Mouse (Mus musculus): ENCODE data around the gene Adora2b. TPM values are rescaled to one million over a fixed set of nuclear protein-coding genes. Genes with fewer than 3 reads are reported as not detected.

The Adora2b gene
- total and polyA plus RNA-seq, 3 experiments = 2.2 to 3.2 TPM; not detected in 1

- TF ChIP-seq NELFE (IDR thresholded peaks at IDR 0.05; ENCODE audit: low read depth, low read length) (no peak), MAX (IDR thresholded peaks at IDR 0.05; ENCODE audit: low read length) (peak; percentile 81), ZKSCAN1 (IDR thresholded peaks at IDR 0.05; ENCODE audit: low read depth, low read length) (no peak), ETS1 (IDR thresholded peaks at IDR 0.05; ENCODE audit: low read depth, low read length) (peak; percentile 63; the same call in 1 of the 2 replicates), CHD1 (IDR thresholded peaks at IDR 0.05; ENCODE audit: low read depth, low read length) (no peak), MAFK (IDR thresholded peaks at IDR 0.05; ENCODE audit: borderline replicate concordance, low read depth, low read length) (no peak), USF2 (IDR thresholded peaks at IDR 0.05; ENCODE audit: borderline replicate concordance in 1 of 2, insufficient read depth in 1 of 2, low read depth in 1 of 2, low read length in 2 of 2) (peak; percentile 80 to 81; a peak in 3 of 4 replicates), TBP (IDR thresholded peaks at IDR 0.05; ENCODE audit: low read depth, low read length) (no peak), HCFC1 (IDR thresholded peaks at IDR 0.05; ENCODE audit: low read depth, low read length) (no peak), TAL1 (IDR thresholded peaks at IDR 0.05; ENCODE audit: low read length) (peak; percentile 40; the same call in 1 of the 2 replicates), POLR2AphosphoS2 (IDR thresholded peaks at IDR 0.05; ENCODE audit: low read length) (no peak), ZC3H11A (IDR thresholded peaks at IDR 0.05; ENCODE audit: low read depth, low read length) (no peak), MYB (IDR thresholded peaks at IDR 0.05; ENCODE audit: low read depth, low read length) (no peak)
These were observed 2.3 kb downstream of the Adora2b start (continued) for GRCm38 (mm10) chr11:62251047-62251446.

GRCm38 (mm10) chr11:62253380-62253779 lies 4.6 kb downstream of the Adora2b start:
- Histone ChIP-seq H3K4me1 (ENCODE audit: control insufficient read depth in 1 of 2, insufficient read depth in 2 of 2, low read length in 2 of 2) (peaks cover 0 to 16% of the 10 kb centered on the region in 2 experiments; a peak in 3 of 4 replicates), H3K27me3 (ENCODE audit: control insufficient read depth in 1 of 2, insufficient read depth in 2 of 2, low read length in 2 of 2) (no peaks in the 10 kb centered on the region)

GRCm38 (mm10) chr11:62259214-62259613 lies 10.4 kb downstream of the Adora2b start:
- Histone ChIP-seq H3K79me2 (ENCODE audit: control insufficient read depth, insufficient read depth, low read length, poor library complexity) (no peaks in the 10 kb centered on the region), H3K4me1 (ENCODE audit: control insufficient read depth in 1 of 2, insufficient read depth in 2 of 2, low read length in 2 of 2) (no peaks in the 10 kb centered on the region), H3K27ac (ENCODE audit: control insufficient read depth, low read depth, low read length) (no peak overlapping the region), H3K27me3 (ENCODE audit: control insufficient read depth in 1 of 2, insufficient read depth in 2 of 2, low read length in 2 of 2) (no peaks in the 10 kb centered on the region), H3K9ac (ENCODE audit: control insufficient read depth, low read depth, low read length, poor library complexity, severe bottlenecking) (no peak overlapping the region), H3K9me3 (replicated peaks; ENCODE audit: insufficient read depth, low read length) (no peaks in the 10 kb centered on the region), H3K4me3 (ENCODE audit: control insufficient read depth in 1 of 2, insufficient read depth in 1 of 2, low read depth in 2 of 2, low read length in 2 of 2) (no peak overlapping the region), H3K36me3 (ENCODE audit: control insufficient read depth in 1 of 2, insufficient read depth in 2 of 2, low read length in 2 of 2) (no peaks in the 10 kb centered on the region)
- no peak for DNase-seq (ENCODE audit: low read depth, low spot score)
- no peak for TF ChIP-seq KAT2A (conservative IDR thresholded peaks at IDR 0.05; ENCODE audit: low read depth, low read length)
- no peak for TF ChIP-seq NRF1 (IDR thresholded peaks at IDR 0.05; ENCODE audit: insufficient read depth, low read depth, low read length, poor library complexity, severe bottlenecking)
- TF ChIP-seq GATA1 (IDR thresholded peaks at IDR 0.05; ENCODE audit: low read depth, low read length) = no peak
- no peak for TF ChIP-seq MYB (IDR thresholded peaks at IDR 0.05; ENCODE audit: low read depth, low read length)
- TF ChIP-seq USF2 (IDR thresholded peaks at IDR 0.05; ENCODE audit: borderline replicate concordance in 1 of 2, insufficient read depth in 1 of 2, low read depth in 1 of 2, low read length in 2 of 2) = no peak
- TF ChIP-seq ELF1 (IDR thresholded peaks at IDR 0.05; ENCODE audit: low read depth, low read length) = no peak
- no peak for TF ChIP-seq BHLHE40 (IDR thresholded peaks at IDR 0.05; ENCODE audit: borderline replicate concordance, low read depth, low read length)
- TF ChIP-seq MYC (IDR thresholded peaks at IDR 0.05; ENCODE audit: low read depth, low read length) = no peak
- TF ChIP-seq UBTF (IDR thresholded peaks at IDR 0.05; ENCODE audit: borderline replicate concordance, insufficient read depth, low read depth, low read length) = no peak
- no peak for TF ChIP-seq E2F4 (IDR thresholded peaks at IDR 0.05; ENCODE audit: borderline replicate concordance, low read depth, low read length)
- no peak for TF ChIP-seq ZNF384 (IDR thresholded peaks at IDR 0.05; ENCODE audit: low read depth, low read length)
- no peak for TF ChIP-seq GABPA (IDR thresholded peaks at IDR 0.05; ENCODE audit: low read depth, low read length)
- no peak for TF ChIP-seq NELFE (IDR thresholded peaks at IDR 0.05; ENCODE audit: low read depth, low read length)
- no peak for TF ChIP-seq ZKSCAN1 (IDR thresholded peaks at IDR 0.05; ENCODE audit: low read depth, low read length)

More at GRCm38 (mm10) chr11:62253380-62253779, 4.6 kb downstream of the Adora2b start:
- Histone ChIP-seq H3K36me3 (ENCODE audit: control insufficient read depth in 1 of 2, insufficient read depth in 2 of 2, low read length in 2 of 2) (peaks cover 0 to 13% of the 10 kb centered on the region in 2 experiments; a peak in 2 of 4 replicates), H3K79me2 (ENCODE audit: control insufficient read depth, insufficient read depth, low read length, poor library complexity) (no peaks in the 10 kb centered on the region), H3K9me3 (replicated peaks; ENCODE audit: insufficient read depth, low read length) (no peaks in the 10 kb centered on the region), H3K9ac (ENCODE audit: control insufficient read depth, low read depth, low read length, poor library complexity, severe bottlenecking) (no peak overlapping the region), H3K4me3 (ENCODE audit: control insufficient read depth in 1 of 2, insufficient read depth in 1 of 2, low read depth in 2 of 2, low read length in 2 of 2) (no peak overlapping the region), H3K27ac (ENCODE audit: control insufficient read depth, low read depth, low read length) (no peak overlapping the region)
- TF ChIP-seq ZMIZ1 (IDR thresholded peaks at IDR 0.05; ENCODE audit: low read depth, low read length) (no peak), EP300 (IDR thresholded peaks at IDR 0.05; ENCODE audit: low read depth in 1 of 2, low read length in 2 of 2) (no peak), RCOR1 (IDR thresholded peaks at IDR 0.05; ENCODE audit: low read depth, low read length) (no peak), SIN3A (IDR thresholded peaks at IDR 0.05; ENCODE audit: low read length) (no peak), ZKSCAN1 (IDR thresholded peaks at IDR 0.05; ENCODE audit: low read depth, low read length) (no peak), MAZ (IDR thresholded peaks at IDR 0.05; ENCODE audit: low read depth, low read length) (no peak), HCFC1 (IDR thresholded peaks at IDR 0.05; ENCODE audit: low read depth, low read length) (no peak), NELFE (IDR thresholded peaks at IDR 0.05; ENCODE audit: low read depth, low read length) (no peak), POLR2AphosphoS2 (IDR thresholded peaks at IDR 0.05; ENCODE audit: low read length) (no peak), TCF12 (IDR thresholded peaks at IDR 0.05; ENCODE audit: low read depth, low read length) (no peak), TBP (IDR thresholded peaks at IDR 0.05; ENCODE audit: low read depth, low read length) (no peak), GATA1 (IDR thresholded peaks at IDR 0.05; ENCODE audit: low read depth, low read length) (no peak), ELF1 (IDR thresholded peaks at IDR 0.05; ENCODE audit: low read depth, low read length) (no peak), USF1 (IDR thresholded peaks at IDR 0.05; ENCODE audit: low read depth, low read length) (no peak), CTCF (IDR thresholded peaks at IDR 0.05 in 2 of 3, conservative IDR thresholded peaks at IDR 0.05 in 1 of 3; ENCODE audit: control insufficient read depth in 1 of 3, insufficient read depth in 1 of 3, low read depth in 2 of 3, low read length in 3 of 3, poor library complexity in 1 of 3, severe bottlenecking in 1 of 3) (no peak), TAL1 (IDR thresholded peaks at IDR 0.05; ENCODE audit: low read length) (no peak)
- DNase-seq (ENCODE audit: low read depth, low spot score) = no peak
